Mouse (Mus musculus): ENCODE measurements at regions not wholly inside any gene's neighbourhood (a gene's known extent, or its start where the extent isn't known, plus 50 kb on each side); places are given as distances from the start of the nearest gene placed in this dataset.

GRCm38 (mm10) chr3:117076734-117077133 is 107.9 kb upstream of the Palmd start:
- peaks cover 3% of the 10 kb centered on the region; the same call in 1 of the 2 replicates for H3K4me1 ChIP-seq (ENCODE audit: control insufficient read depth, insufficient read depth, low read length)
- TF ChIP-seq CTCF (IDR thresholded peaks at IDR 0.05; ENCODE audit: low read depth, low read length) (no peak), POLR2A (IDR thresholded peaks at IDR 0.05; ENCODE audit: extremely low read depth, insufficient read depth, low read length) (no peak)
- H3K79me2 ChIP-seq (ENCODE audit: control insufficient read depth, insufficient read depth, low read length), result no peaks in the 10 kb centered on the region
- no peak overlapping the region for H3K27ac ChIP-seq (replicated peaks; ENCODE audit: insufficient read depth, low read depth, low read length)
- 71% methylated on average over 2 of the region's 2 CpGs for WGBS
- no peak overlapping the region for H3K4me3 ChIP-seq (ENCODE audit: insufficient read depth, low read depth, low read length)
- no peak overlapping the region for H3K9ac ChIP-seq (ENCODE audit: low read depth, low read length)
- H3K27me3 ChIP-seq (ENCODE audit: control insufficient read depth, insufficient read depth, low read length), result no peaks in the 10 kb centered on the region
- no peak for DNase-seq (ENCODE audit: extremely low read depth, low read depth, low spot score)
- H3K36me3 ChIP-seq (ENCODE audit: control insufficient read depth, insufficient read depth, low read length), result no peaks in the 10 kb centered on the region

GRCm38 (mm10) chr3:117073399-117073798 is 104.6 kb upstream of the Palmd start:
- TF ChIP-seq POLR2A (IDR thresholded peaks at IDR 0.05; ENCODE audit: extremely low read depth, insufficient read depth, low read length) (no peak), CTCF (IDR thresholded peaks at IDR 0.05; ENCODE audit: low read depth, low read length) (no peak)
- H3K79me2 ChIP-seq (ENCODE audit: control insufficient read depth, insufficient read depth, low read length), result no peaks in the 10 kb centered on the region
- no peak overlapping the region for H3K4me3 ChIP-seq (ENCODE audit: insufficient read depth, low read depth, low read length)
- no peaks in the 10 kb centered on the region for H3K36me3 ChIP-seq (ENCODE audit: control insufficient read depth, insufficient read depth, low read length)
- H3K4me1 ChIP-seq (ENCODE audit: control insufficient read depth, insufficient read depth, low read length), result peaks cover 3% of the 10 kb centered on the region; the same call in 1 of the 2 replicates
- H3K27me3 ChIP-seq (ENCODE audit: control insufficient read depth, insufficient read depth, low read length), result no peaks in the 10 kb centered on the region
- 84% methylated on average over 4 of the region's 4 CpGs for WGBS
- H3K9ac ChIP-seq (ENCODE audit: low read depth, low read length), result no peak overlapping the region
- H3K27ac ChIP-seq (replicated peaks; ENCODE audit: insufficient read depth, low read depth, low read length), result no peak overlapping the region
- DNase-seq (ENCODE audit: extremely low read depth, low read depth, low spot score), result no peak

GRCm38 (mm10) chr3:117072998-117073397 is 104.2 kb upstream of the Palmd start:
- Histone ChIP-seq H3K4me1 (ENCODE audit: control insufficient read depth, insufficient read depth, low read length) (peaks cover 2% of the 10 kb centered on the region; the same call in 1 of the 2 replicates), H3K27me3 (ENCODE audit: control insufficient read depth, insufficient read depth, low read length) (no peaks in the 10 kb centered on the region), H3K27ac (replicated peaks; ENCODE audit: insufficient read depth, low read depth, low read length) (no peak overlapping the region), H3K79me2 (ENCODE audit: control insufficient read depth, insufficient read depth, low read length) (no peaks in the 10 kb centered on the region), H3K36me3 (ENCODE audit: control insufficient read depth, insufficient read depth, low read length) (no peaks in the 10 kb centered on the region), H3K4me3 (ENCODE audit: insufficient read depth, low read depth, low read length) (no peak overlapping the region), H3K9ac (ENCODE audit: low read depth, low read length) (no peak overlapping the region)
- DNase-seq (ENCODE audit: extremely low read depth, low read depth, low spot score), result no peak
- 84% methylated on average over 3 of the region's 3 CpGs for WGBS
- TF ChIP-seq CTCF (IDR thresholded peaks at IDR 0.05; ENCODE audit: low read depth, low read length), result no peak
- TF ChIP-seq POLR2A (IDR thresholded peaks at IDR 0.05; ENCODE audit: extremely low read depth, insufficient read depth, low read length), result no peak

- Histone ChIP-seq H3K4me3 (ENCODE audit: insufficient read depth, low read depth, low read length) (no peak overlapping the region), H3K4me1 (ENCODE audit: control insufficient read depth, insufficient read depth, low read length) (no peaks in the 10 kb centered on the region), H3K9ac (ENCODE audit: low read depth, low read length) (no peak overlapping the region), H3K27ac (replicated peaks; ENCODE audit: insufficient read depth, low read depth, low read length) (no peak overlapping the region), H3K27me3 (ENCODE audit: control insufficient read depth, insufficient read depth, low read length) (no peaks in the 10 kb centered on the region), H3K79me2 (ENCODE audit: control insufficient read depth, insufficient read depth, low read length) (no peaks in the 10 kb centered on the region), H3K36me3 (ENCODE audit: control insufficient read depth, insufficient read depth, low read length) (no peaks in the 10 kb centered on the region)
- peak; percentile 94 for DNase-seq (ENCODE audit: extremely low read depth, low read depth, low spot score)
- WGBS, result 27% methylated on average over 5 of the region's 5 CpGs
- TF ChIP-seq CTCF (IDR thresholded peaks at IDR 0.05; ENCODE audit: low read depth, low read length), result no peak
- TF ChIP-seq POLR2A (IDR thresholded peaks at IDR 0.05; ENCODE audit: extremely low read depth, insufficient read depth, low read length), result no peak
Observed at GRCm38 (mm10) chr3:117071851-117072250, 103.1 kb upstream of the Palmd start.

- no peaks in the 10 kb centered on the region for H3K27me3 ChIP-seq (ENCODE audit: control insufficient read depth, insufficient read depth, low read length)
- DNase-seq (ENCODE audit: extremely low read depth, low read depth, low spot score), result no peak
- WGBS, result 77% methylated on average over 7 of the region's 7 CpGs
- H3K9ac ChIP-seq (ENCODE audit: low read depth, low read length), result no peak overlapping the region
- TF ChIP-seq POLR2A (IDR thresholded peaks at IDR 0.05; ENCODE audit: extremely low read depth, insufficient read depth, low read length), result no peak
- no peak for TF ChIP-seq CTCF (IDR thresholded peaks at IDR 0.05; ENCODE audit: low read depth, low read length)
- H3K79me2 ChIP-seq (ENCODE audit: control insufficient read depth, insufficient read depth, low read length), result no peaks in the 10 kb centered on the region
- H3K4me3 ChIP-seq (ENCODE audit: insufficient read depth, low read depth, low read length), result no peak overlapping the region
- H3K4me1 ChIP-seq (ENCODE audit: control insufficient read depth, insufficient read depth, low read length), result no peaks in the 10 kb centered on the region
- no peaks in the 10 kb centered on the region for H3K36me3 ChIP-seq (ENCODE audit: control insufficient read depth, insufficient read depth, low read length)
- no peak overlapping the region for H3K27ac ChIP-seq (replicated peaks; ENCODE audit: insufficient read depth, low read depth, low read length)
Observed at GRCm38 (mm10) chr3:117067470-117068053, 98.8 kb upstream of the Palmd start.

- Histone ChIP-seq H3K9ac (ENCODE audit: low read depth, low read length) (no peak overlapping the region), H3K27ac (replicated peaks; ENCODE audit: insufficient read depth, low read depth, low read length) (no peak overlapping the region), H3K36me3 (ENCODE audit: control insufficient read depth, insufficient read depth, low read length) (no peaks in the 10 kb centered on the region), H3K4me3 (ENCODE audit: insufficient read depth, low read depth, low read length) (no peak overlapping the region), H3K4me1 (ENCODE audit: control insufficient read depth, insufficient read depth, low read length) (peaks cover 3% of the 10 kb centered on the region; the same call in 1 of the 2 replicates), H3K27me3 (ENCODE audit: control insufficient read depth, insufficient read depth, low read length) (no peaks in the 10 kb centered on the region), H3K79me2 (ENCODE audit: control insufficient read depth, insufficient read depth, low read length) (no peaks in the 10 kb centered on the region)
- TF ChIP-seq POLR2A (IDR thresholded peaks at IDR 0.05; ENCODE audit: extremely low read depth, insufficient read depth, low read length) (no peak), CTCF (IDR thresholded peaks at IDR 0.05; ENCODE audit: low read depth, low read length) (no peak)
- 91% methylated on average over 2 of the region's 2 CpGs for WGBS
- no peak for DNase-seq (ENCODE audit: extremely low read depth, low read depth, low spot score)
Observed at GRCm38 (mm10) chr3:117065904-117066303, 97.1 kb upstream of the Palmd start.

Data from liver, adult 2 months (tissue).